Mouse (Mus musculus): ENCODE data around the gene Tab1. TPM values are rescaled to one million over a fixed set of nuclear protein-coding genes. Genes with fewer than 3 reads are reported as not detected.

The Tab1 gene
- 15.9 and 16.0 TPM in 2 replicates for polyA plus RNA-seq (2021; fragmentation: Nextera tagmentation)
- long read RNA-seq, experiment 1, transcript Tab1-201 (11 exons, 2,964 nt) = major isoform, 21 of 32 reads
- long read RNA-seq, experiment 1, partial matches to known transcripts = 4 of 32 reads
- long read RNA-seq, experiment 1, other reads (novel, unspliced or antisense) = 7 of 32 reads
- long read RNA-seq, experiment 2, transcript Tab1-201 (11 exons, 2,964 nt) = major isoform, 126 of 165 reads
- long read RNA-seq, experiment 2, partial matches to known transcripts = 11 of 165 reads
- long read RNA-seq, experiment 2, other reads (novel, unspliced or antisense) = 28 of 165 reads

GRCm38 (mm10) chr15:80132993-80133586 is at the start of gene Tab1:
TSS of gene Tab1 (plus strand) at chr15:80133127.

GRCm38 (mm10) chr15:80091121-80091955 is 41.6 kb upstream of the Tab1 start, which contains the start of the genes Syngr1 and Rpl3:
TSS of gene Syngr1 (plus strand) at chr15:80091334.
TSS of gene Rpl3 (minus strand) at chr15:80091868.

GRCm38 (mm10) chr15:80173001-80173771 is 40.3 kb downstream of the Tab1 start, which contains the start of gene Mgat3:
TSS of gene Mgat3 (plus strand) at chr15:80173721.

Other genes with a start within 250 kb of the Tab1 start
- 2.9 and 3.3 TPM in 2 replicates for gene Apobec3, start 241.5 kb upstream of the Tab1 start, polyA plus RNA-seq (2021; fragmentation: Nextera tagmentation)
- 18.7 and 23.4 TPM in 2 replicates for gene Cbx7, start 162.0 kb upstream of the Tab1 start, polyA plus RNA-seq (2021; fragmentation: Nextera tagmentation)
- gene Pdgfb, start 118.2 kb upstream of the Tab1 start, polyA plus RNA-seq (2021; fragmentation: Nextera tagmentation) = 10.5 and 15.0 TPM in 2 replicates
- 117 and 139 TPM in 2 replicates for gene Syngr1, start 41.8 kb upstream of the Tab1 start, polyA plus RNA-seq (2021; fragmentation: Nextera tagmentation)
- 1,999 and 2,174 TPM in 2 replicates for gene Rpl3, start 41.3 kb upstream of the Tab1 start, polyA plus RNA-seq (2021; fragmentation: Nextera tagmentation)
- 14.6 and 15.3 TPM in 2 replicates for gene Mgat3, start 40.6 kb downstream of the Tab1 start, polyA plus RNA-seq (2021; fragmentation: Nextera tagmentation)
- 9.5 and 11.8 TPM in 2 replicates for gene Mief1, start 100.9 kb downstream of the Tab1 start, polyA plus RNA-seq (2021; fragmentation: Nextera tagmentation)
- gene AC140267.1, start 102.7 kb downstream of the Tab1 start, polyA plus RNA-seq (2021; fragmentation: Nextera tagmentation) = not detected in 2 replicates
- 53.2 and 64.6 TPM in 2 replicates for gene Atf4, start 122.1 kb downstream of the Tab1 start, polyA plus RNA-seq (2021; fragmentation: Nextera tagmentation)
- 69.1 and 101 TPM in 2 replicates for gene Rps19bp1, start 131.2 kb downstream of the Tab1 start, polyA plus RNA-seq (2021; fragmentation: Nextera tagmentation)
- gene Cacna1i, start 154.1 kb downstream of the Tab1 start, polyA plus RNA-seq (2021; fragmentation: Nextera tagmentation) = 1.7 and 1.9 TPM in 2 replicates